Mouse (Mus musculus): ENCODE results near the gene Epor. TPM values are rescaled to one million over a fixed set of nuclear protein-coding genes. Genes with fewer than 3 reads are reported as not detected.

The Epor gene
- polyA plus RNA-seq, 1 experiment from 2014 or later, result 8.5 TPM

- H3K4me3 ChIP-seq, result peak overlapping the region; percentile 39
- WGBS, result 1% methylated on average over 32 of the region's 32 CpGs
- H3K4me2 ChIP-seq, result peak overlapping the region; percentile 60
- peak overlapping the region; percentile 55 for H3K9ac ChIP-seq
- peaks cover 93% of the 10 kb centered on the region for H3K27me3 ChIP-seq
- ATAC-seq (ENCODE audit: insufficient number of reproducible peaks, insufficient read depth, low FRiP score, low TSS enrichment, low read depth), result no peak
- no peak overlapping the region for H3K27ac ChIP-seq
- no peaks in the 10 kb centered on the region for H3K9me3 ChIP-seq
- H3K4me1 ChIP-seq, result peaks cover 22% of the 10 kb centered on the region
- H3K36me3 ChIP-seq, result no peaks in the 10 kb centered on the region
Observed at GRCm38 (mm10) chr9:21988421-21989101, 25.3 kb upstream of the Epor start.

GRCm38 (mm10) chr9:21987592-21988342, 24.5 kb upstream of the Epor start:
- no peaks in the 10 kb centered on the region for H3K9me3 ChIP-seq
- H3K27ac ChIP-seq, result no peak overlapping the region
- 9% methylated on average over 36 of the region's 36 CpGs for WGBS
- H3K4me2 ChIP-seq, result peak overlapping the region; percentile 60
- H3K9ac ChIP-seq, result no peak overlapping the region
- H3K4me3 ChIP-seq, result peak overlapping the region; percentile 39
- peaks cover 85% of the 10 kb centered on the region for H3K27me3 ChIP-seq
- ATAC-seq (ENCODE audit: insufficient number of reproducible peaks, insufficient read depth, low FRiP score, low TSS enrichment, low read depth), result no peak
- no peaks in the 10 kb centered on the region for H3K36me3 ChIP-seq
- peaks cover 22% of the 10 kb centered on the region for H3K4me1 ChIP-seq

GRCm38 (mm10) chr9:21983911-21984310, 20.6 kb upstream of the Epor start:
- H3K36me3 ChIP-seq, result no peaks in the 10 kb centered on the region
- H3K27me3 ChIP-seq, result peaks cover 47% of the 10 kb centered on the region
- H3K4me2 ChIP-seq, result no peak overlapping the region
- H3K9me3 ChIP-seq, result no peaks in the 10 kb centered on the region
- H3K4me3 ChIP-seq, result no peak overlapping the region
- 15% methylated on average over 3 of the region's 3 CpGs for WGBS
- peaks cover 11% of the 10 kb centered on the region for H3K4me1 ChIP-seq
- no peak for ATAC-seq (ENCODE audit: insufficient number of reproducible peaks, insufficient read depth, low FRiP score, low TSS enrichment, low read depth)
- no peak overlapping the region for H3K27ac ChIP-seq
- H3K9ac ChIP-seq, result no peak overlapping the region

GRCm38 (mm10) chr9:21978398-21979128, 15.3 kb upstream of the Epor start:
- ATAC-seq (ENCODE audit: insufficient number of reproducible peaks, insufficient read depth, low FRiP score, low TSS enrichment, low read depth), result no peak
- H3K36me3 ChIP-seq, result no peaks in the 10 kb centered on the region

GRCm38 (mm10) chr9:21977972-21978371, 14.7 kb upstream of the Epor start:
- Histone ChIP-seq H3K9me3 (no peaks in the 10 kb centered on the region), H3K27ac (no peak overlapping the region), H3K4me2 (no peak overlapping the region), H3K4me1 (no peaks in the 10 kb centered on the region), H3K36me3 (no peaks in the 10 kb centered on the region), H3K9ac (no peak overlapping the region), H3K4me3 (no peak overlapping the region), H3K27me3 (no peaks in the 10 kb centered on the region)
- ATAC-seq (ENCODE audit: insufficient number of reproducible peaks, insufficient read depth, low FRiP score, low TSS enrichment, low read depth), result no peak
- 28% methylated on average over 2 of the region's 2 CpGs for WGBS

More at GRCm38 (mm10) chr9:21978398-21979128, 15.3 kb upstream of the Epor start:
- H3K4me1 ChIP-seq, result no peaks in the 10 kb centered on the region
- no peaks in the 10 kb centered on the region for H3K27me3 ChIP-seq
- no peak overlapping the region for H3K4me3 ChIP-seq
- H3K4me2 ChIP-seq, result no peak overlapping the region
- H3K27ac ChIP-seq, result no peak overlapping the region
- H3K9me3 ChIP-seq, result no peaks in the 10 kb centered on the region
- H3K9ac ChIP-seq, result no peak overlapping the region
- WGBS, result 95% methylated on average over 4 of the region's 4 CpGs

- Histone ChIP-seq H3K36me3 (no peaks in the 10 kb centered on the region), H3K27ac (no peak overlapping the region), H3K4me1 (no peaks in the 10 kb centered on the region), H3K9me3 (no peaks in the 10 kb centered on the region), H3K9ac (no peak overlapping the region), H3K27me3 (no peaks in the 10 kb centered on the region), H3K4me2 (no peak overlapping the region), H3K4me3 (no peak overlapping the region)
- 81% methylated on average over 5 of the region's 5 CpGs for WGBS
- no peak for ATAC-seq (ENCODE audit: insufficient number of reproducible peaks, insufficient read depth, low FRiP score, low TSS enrichment, low read depth)
Observed at GRCm38 (mm10) chr9:21977331-21977730, 14.0 kb upstream of the Epor start.

GRCm38 (mm10) chr9:21976626-21977175, 13.4 kb upstream of the Epor start:
- no peak overlapping the region for H3K27ac ChIP-seq
- no peak overlapping the region for H3K9ac ChIP-seq
- no peaks in the 10 kb centered on the region for H3K27me3 ChIP-seq
- H3K36me3 ChIP-seq, result no peaks in the 10 kb centered on the region
- 74% methylated on average over 10 of the region's 10 CpGs for WGBS
- H3K9me3 ChIP-seq, result no peaks in the 10 kb centered on the region
- ATAC-seq (ENCODE audit: insufficient number of reproducible peaks, insufficient read depth, low FRiP score, low TSS enrichment, low read depth), result no peak
- no peak overlapping the region for H3K4me2 ChIP-seq
- H3K4me1 ChIP-seq, result no peaks in the 10 kb centered on the region
- no peak overlapping the region for H3K4me3 ChIP-seq

GRCm38 (mm10) chr9:21969304-21969703, 6.0 kb upstream of the Epor start:
- H3K9me3 ChIP-seq, result no peaks in the 10 kb centered on the region
- H3K4me1 ChIP-seq, result no peaks in the 10 kb centered on the region
- 93% methylated on average over 4 of the region's 4 CpGs for WGBS
- peaks cover 9% of the 10 kb centered on the region for H3K27me3 ChIP-seq
- no peak overlapping the region for H3K4me2 ChIP-seq
- no peak overlapping the region for H3K4me3 ChIP-seq
- no peak overlapping the region for H3K27ac ChIP-seq
- no peak overlapping the region for H3K9ac ChIP-seq
- no peaks in the 10 kb centered on the region for H3K36me3 ChIP-seq
- ATAC-seq (ENCODE audit: insufficient number of reproducible peaks, insufficient read depth, low FRiP score, low TSS enrichment, low read depth), result no peak

- Histone ChIP-seq H3K9ac (no peak overlapping the region), H3K9me3 (no peaks in the 10 kb centered on the region), H3K27me3 (peaks cover 13% of the 10 kb centered on the region), H3K4me2 (no peak overlapping the region), H3K36me3 (no peaks in the 10 kb centered on the region), H3K27ac (no peak overlapping the region), H3K4me3 (no peak overlapping the region), H3K4me1 (no peaks in the 10 kb centered on the region)
- WGBS, result 74% methylated on average over 6 of the region's 6 CpGs
- no peak for ATAC-seq (ENCODE audit: insufficient number of reproducible peaks, insufficient read depth, low FRiP score, low TSS enrichment, low read depth)
Observed at GRCm38 (mm10) chr9:21968883-21969282, 5.6 kb upstream of the Epor start.

GRCm38 (mm10) chr9:21962416-21963059, 768 bp downstream of the Epor start:
- Histone ChIP-seq H3K27ac (no peak overlapping the region), H3K9me3 (no peaks in the 10 kb centered on the region), H3K4me1 (peaks cover 33% of the 10 kb centered on the region), H3K4me2 (peak overlapping the region; percentile 84), H3K4me3 (peak overlapping the region; percentile 49), H3K27me3 (peaks cover 59% of the 10 kb centered on the region), H3K36me3 (peaks cover 4% of the 10 kb centered on the region; the same call in 1 of the 2 replicates), H3K9ac (peak overlapping the region; percentile 61)
- peak; percentile 77 for ATAC-seq (ENCODE audit: insufficient number of reproducible peaks, insufficient read depth, low FRiP score, low TSS enrichment, low read depth)
- WGBS, result 2% methylated on average over 34 of the region's 34 CpGs

GRCm38 (mm10) chr9:21962010-21962409, 1.3 kb downstream of the Epor start:
- H3K9ac ChIP-seq, result peak overlapping the region; percentile 61
- H3K27me3 ChIP-seq, result peaks cover 59% of the 10 kb centered on the region
- WGBS, result under 1% methylated on average over 15 of the region's 15 CpGs
- no peaks in the 10 kb centered on the region for H3K9me3 ChIP-seq
- H3K4me3 ChIP-seq, result peak overlapping the region; percentile 49
- no peak for ATAC-seq (ENCODE audit: insufficient number of reproducible peaks, insufficient read depth, low FRiP score, low TSS enrichment, low read depth)
- peaks cover 7% of the 10 kb centered on the region; the same call in 1 of the 2 replicates for H3K36me3 ChIP-seq
- H3K27ac ChIP-seq, result no peak overlapping the region
- peak overlapping the region; percentile 84 for H3K4me2 ChIP-seq
- H3K4me1 ChIP-seq, result peaks cover 33% of the 10 kb centered on the region

All from embryonic facial prominence, embryonic 13.5 days (tissue).